Mouse (Mus musculus) adrenal gland, adult (tissue): ENCODE results near the gene Zfyve26.
"Not testable (repeated sequence)": the region's sequence is repeated elsewhere in the genome, so short reads cannot be mapped to it uniquely, and the experiment has no call there.

Experiments used
- DNase-seq, 2 experiments: peaks; one replicate each; pipeline ENCODE4 v3.0.0; 2022 to 2023; ENCODE audit warnings: low spot score in 1 of 2; ENCODE audit not compliant: inconsistent age in 2 of 2

The Zfyve26 gene

DNA sequence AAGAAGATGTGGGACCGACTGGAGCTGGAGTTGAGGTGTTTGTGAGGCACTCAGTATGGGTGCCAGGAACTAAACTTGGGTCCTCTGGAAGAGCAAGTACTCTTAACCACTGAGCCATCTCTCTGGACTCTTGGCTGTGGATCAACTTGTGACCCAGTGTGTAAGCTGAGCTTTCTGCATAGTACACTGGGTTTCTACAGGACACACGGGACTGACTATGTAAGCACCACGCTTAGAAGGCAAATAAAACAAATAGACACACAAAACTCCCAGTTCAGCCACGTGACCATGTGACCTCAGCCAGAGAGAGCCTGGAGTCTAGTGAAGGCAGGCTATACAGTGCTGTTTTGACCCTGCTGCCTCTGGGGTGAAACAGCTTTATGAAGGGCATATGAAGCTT lies 23.5 kb downstream of the Zfyve26 start:
- DNase-seq: no peak

GRCm38 (mm10) chr12:79261035-79261434 lies 35.1 kb downstream of the Zfyve26 start:
- DNase-seq: peak in 1 of 2 experiments; percentile 40

DNA sequence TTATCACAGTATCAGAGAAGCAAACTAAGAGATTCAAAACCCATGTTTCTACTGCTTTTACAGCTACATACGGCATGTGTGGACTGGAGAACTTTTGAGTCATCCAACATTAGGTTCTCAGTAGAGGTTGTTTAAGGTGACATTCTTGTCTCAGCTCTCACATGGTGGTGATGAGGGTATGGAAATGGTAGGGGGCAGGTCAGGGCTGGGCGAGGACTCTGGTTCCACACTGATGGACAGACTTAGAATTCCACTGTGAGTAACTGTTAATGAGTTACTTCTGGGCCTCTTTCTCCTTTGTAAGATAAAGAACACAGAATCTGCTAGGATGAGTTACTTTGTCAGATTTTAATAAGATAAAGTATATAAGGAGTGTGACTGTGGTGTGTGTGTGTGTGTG lies 36.0 kb downstream of the Zfyve26 start:
- no peak for DNase-seq

- no peak for DNase-seq
These were observed 41.1 kb downstream of the Zfyve26 start for GRCm38 (mm10) chr12:79254975-79255374.

DNA sequence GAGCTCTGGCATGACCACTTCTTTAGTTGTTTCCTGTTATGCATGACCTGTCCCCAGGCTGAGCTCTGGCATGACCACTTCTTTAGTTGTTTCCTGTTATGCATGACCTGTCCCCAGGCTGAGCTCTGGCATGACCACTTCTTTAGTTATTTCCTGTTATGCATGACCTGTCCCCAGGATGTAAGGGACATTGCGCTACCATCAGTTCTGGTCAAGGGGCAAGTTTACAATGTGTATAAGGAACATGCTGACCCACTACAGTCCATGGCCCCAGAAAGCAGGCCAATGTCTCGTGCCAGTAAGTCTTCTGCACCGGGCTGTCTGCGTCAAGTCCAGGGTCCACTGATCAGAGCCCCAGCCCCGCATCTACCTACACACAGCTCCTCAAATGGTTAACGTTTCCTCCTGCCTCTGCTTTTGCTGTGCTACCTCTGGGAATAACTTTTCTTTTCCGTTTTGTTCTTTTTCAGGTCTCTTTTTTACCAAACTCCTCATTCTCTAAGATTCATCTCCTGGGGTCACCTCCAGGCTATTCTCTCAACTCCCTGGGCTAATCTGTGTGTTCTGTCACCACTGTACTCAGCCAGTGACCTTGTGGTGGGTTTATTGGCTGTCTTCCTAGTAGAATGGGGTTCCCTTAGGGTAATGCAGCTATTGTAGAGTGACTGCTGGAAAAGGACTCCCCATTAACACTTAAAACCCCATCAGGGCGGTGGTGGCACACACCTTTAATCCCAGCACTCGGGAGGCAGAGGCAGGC lies 42.6 kb downstream of the Zfyve26 start:
- DNase-seq: no peak

- DNase-seq: no peak
These were observed 48.0 kb downstream of the Zfyve26 start for GRCm38 (mm10) chr12:79248110-79248509.

GRCm38 (mm10) chr12:79242921-79243320 lies 53.2 kb downstream of the Zfyve26 start:
- DNase-seq: no peak

- DNase-seq: no peak
These were observed 54.1 kb downstream of the Zfyve26 start for GRCm38 (mm10) chr12:79241985-79242384.

- DNase-seq: no peak
These were observed 60.5 kb downstream of the Zfyve26 start for GRCm38 (mm10) chr12:79235485-79236080.

GRCm38 (mm10) chr12:79217511-79217910 lies 78.6 kb downstream of the Zfyve26 start:
- no peak for DNase-seq

GRCm38 (mm10) chr12:79211447-79211846 lies 84.7 kb downstream of the Zfyve26 start:
- no peak for DNase-seq

- DNase-seq: peak; percentile 23 to 66
These were observed 87.2 kb downstream of the Zfyve26 start, which contains the start of gene Rdh12 for GRCm38 (mm10) chr12:79208703-79209464. Rdh12 (plus strand) TSS chr12:79208914.

GRCm38 (mm10) chr12:79201882-79202281 lies 94.2 kb downstream of the Zfyve26 start:
- no peak for DNase-seq

GRCm38 (mm10) chr12:79197105-79197504 lies 99.0 kb downstream of the Zfyve26 start:
- DNase-seq: no peak

DNA sequence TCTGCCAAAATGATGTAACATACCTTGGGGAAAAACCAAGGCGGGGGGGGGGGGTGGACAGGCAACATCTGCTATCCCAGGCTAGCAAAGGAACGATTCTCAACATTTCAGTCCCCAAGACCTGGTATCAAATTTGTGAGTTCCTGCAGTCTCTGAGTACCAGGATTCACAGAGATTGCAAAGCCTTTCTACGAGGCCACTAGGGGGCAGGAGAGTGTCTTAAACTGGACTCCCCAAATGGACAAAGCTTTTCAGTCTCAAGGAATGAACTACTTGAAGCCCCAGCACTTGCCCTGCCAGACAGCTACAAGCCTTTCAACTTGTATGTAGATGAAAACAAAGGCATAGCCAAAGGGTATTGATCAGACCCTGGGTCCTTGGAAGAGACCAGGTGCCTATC lies 102.7 kb downstream of the Zfyve26 start:
- DNase-seq: peak; percentile 58 to 86

GRCm38 (mm10) chr12:79192193-79192592 lies 103.9 kb downstream of the Zfyve26 start, which contains the start of gene Rdh11:
Rdh11 (minus strand) TSS chr12:79192293.
- DNase-seq: no peak

- peak; percentile 71 to 90 for DNase-seq
These were observed 104.4 kb downstream of the Zfyve26 start for GRCm38 (mm10) chr12:79191701-79192100.

DNA sequence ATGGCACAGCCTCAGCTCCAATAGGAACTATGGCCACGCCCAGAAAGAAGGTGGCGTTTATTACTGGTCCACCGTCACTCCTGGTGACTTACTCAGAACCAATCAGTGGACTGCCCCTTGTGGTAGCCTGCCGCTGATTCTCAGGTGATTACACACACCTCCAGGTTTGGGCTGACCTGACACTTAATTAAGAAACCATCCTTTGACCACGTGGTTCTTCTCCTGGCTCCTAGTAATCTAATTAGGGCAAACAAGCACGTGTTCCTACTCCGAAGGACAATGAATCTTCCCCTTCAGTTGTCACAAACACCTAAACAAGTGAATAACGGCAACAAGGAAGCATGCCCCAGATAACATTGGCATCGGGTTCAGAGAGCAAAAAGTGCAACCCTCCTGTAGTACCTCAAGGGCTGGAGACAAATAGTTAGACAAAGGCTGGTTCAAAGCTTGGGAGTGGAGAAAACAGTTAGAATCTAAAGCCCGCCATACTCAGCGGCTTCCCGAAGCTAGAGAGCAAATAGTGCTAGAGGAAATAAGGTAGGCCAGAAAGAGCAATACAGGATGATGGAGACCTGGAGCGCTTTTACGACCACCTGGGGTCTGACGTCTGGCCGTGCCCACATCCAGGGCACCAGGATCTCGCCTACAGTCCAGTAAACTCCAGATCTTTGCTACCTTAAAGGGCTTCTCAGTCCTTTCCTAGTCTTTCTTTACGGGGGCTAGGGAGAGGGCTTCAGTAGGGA lies 105.0 kb downstream of the Zfyve26 start:
- peak; percentile 69 to 86 for DNase-seq

- DNase-seq: not testable (repeated sequence)
These were observed 110.9 kb downstream of the Zfyve26 start for GRCm38 (mm10) chr12:79185160-79185559.
